Mouse (Mus musculus): ENCODE measurements around the gene Mlycd. TPM values are rescaled to one million over a fixed set of nuclear protein-coding genes. Genes with fewer than 3 reads are reported as not detected.
A peak's percentile ranks its signal among the peaks of the same experiment; 100 is the strongest.

The Mlycd gene
- total and polyA plus RNA-seq, 3 experiments: 4.2 to 12.3 (median 5.1) TPM

GRCm38 (mm10) chr8:119395072-119395950 is 633 bp downstream of the Mlycd start:
- H3K27ac ChIP-seq (ENCODE audit: insufficient read depth, low read depth): no peak overlapping the region
- peaks cover 0 to 14% of the 10 kb centered on the region in 2 experiments for H3K36me3 ChIP-seq (replicated peaks in 1 of 2; ENCODE audit: control insufficient read depth in 1 of 2, insufficient read depth in 1 of 2, low read length in 1 of 2)
- dilution Hi-C loops (cut with MboI; ENCODE audit: extremely low pct_ligation_motif_present, extremely low pct_unique_long_range_greater_than_20kb, low sequenced_read_pairs) (no loop called here), in situ Hi-C loops (cut with MboI; ENCODE audit: low pct_ligation_motif_present, low pct_unique_long_range_greater_than_20kb, low sequenced_read_pairs) (no loop called here)
- H3K9me3 ChIP-seq (replicated peaks; ENCODE audit: low read length): no peaks in the 10 kb centered on the region
- H3K9ac ChIP-seq (ENCODE audit: insufficient read depth, low read depth): peak overlapping the region; percentile 86
- no peaks in the 10 kb centered on the region for H3K79me2 ChIP-seq (replicated peaks; ENCODE audit: control insufficient read depth, extremely low read depth, insufficient read depth, poor library complexity, severe bottlenecking)
- DNase-seq (ENCODE audit: extremely low read depth): peak; percentile 8
- TF ChIP-seq SIN3A (IDR thresholded peaks at IDR 0.05; ENCODE audit: low read length): no peak
- no peak for TF ChIP-seq ETS1 (conservative IDR thresholded peaks at IDR 0.05; ENCODE audit: low read depth, low read length)
- TF ChIP-seq E2F4 (IDR thresholded peaks at IDR 0.05; ENCODE audit: insufficient replicate concordance, low read depth, low read length): no peak
- no peak for TF ChIP-seq GABPA (IDR thresholded peaks at IDR 0.05; ENCODE audit: insufficient replicate concordance, low read depth, low read length)
- TF ChIP-seq RCOR1 (conservative IDR thresholded peaks at IDR 0.05; ENCODE audit: low read depth, low read length): no peak
- no peak for TF ChIP-seq PAX5 (IDR thresholded peaks at IDR 0.05; ENCODE audit: low read length)
- TF ChIP-seq SMC3 (IDR thresholded peaks at IDR 0.05; ENCODE audit: low read depth, low read length): no peak
- no peak for TF ChIP-seq TCF12 (IDR thresholded peaks at IDR 0.05; ENCODE audit: low read depth, low read length)
- TF ChIP-seq BHLHE40 (IDR thresholded peaks at IDR 0.05; ENCODE audit: low read depth, low read length): no peak
- TF ChIP-seq UBTF (IDR thresholded peaks at IDR 0.05; ENCODE audit: low read depth, low read length): no peak
- TF ChIP-seq IRF4 (IDR thresholded peaks at IDR 0.05; ENCODE audit: low read depth, low read length): no peak
- TF ChIP-seq TBP (conservative IDR thresholded peaks at IDR 0.05; ENCODE audit: low read depth, low read length): no peak
- TF ChIP-seq CHD1 (IDR thresholded peaks at IDR 0.05; ENCODE audit: low read depth, low read length): no peak
- H3K27me3 ChIP-seq (replicated peaks): peaks cover 6% of the 10 kb centered on the region
- peak overlapping the region; percentile 64 to 96 (median 86) for H3K4me3 ChIP-seq (replicated peaks in 1 of 3; ENCODE audit: low read depth in 2 of 3, low read length in 2 of 3, poor library complexity in 1 of 3)
- peak overlapping the region; percentile 74 for H3K4me2 ChIP-seq (ENCODE audit: insufficient read depth, low read depth, poor library complexity, severe bottlenecking)
- peaks cover 10 to 13% of the 10 kb centered on the region in 2 experiments; a peak in 3 of 4 replicates for H3K4me1 ChIP-seq (ENCODE audit: control insufficient read depth in 1 of 2, insufficient read depth in 2 of 2)

- H3K27me3 ChIP-seq (replicated peaks): no peaks in the 10 kb centered on the region
- H3K79me2 ChIP-seq (replicated peaks; ENCODE audit: control insufficient read depth, extremely low read depth, insufficient read depth, poor library complexity, severe bottlenecking): no peaks in the 10 kb centered on the region
- H3K36me3 ChIP-seq (replicated peaks in 1 of 2; ENCODE audit: control insufficient read depth in 1 of 2, insufficient read depth in 1 of 2, low read length in 1 of 2): peaks cover 10 to 33% of the 10 kb centered on the region in 2 experiments
- H3K4me2 ChIP-seq (ENCODE audit: insufficient read depth, low read depth, poor library complexity, severe bottlenecking): no peak overlapping the region
- no peak overlapping the region for H3K4me3 ChIP-seq (replicated peaks in 1 of 3; ENCODE audit: low read depth in 2 of 3, low read length in 2 of 3, poor library complexity in 1 of 3)
- DNase-seq (ENCODE audit: extremely low read depth): no peak
- H3K27ac ChIP-seq (ENCODE audit: insufficient read depth, low read depth): no peak overlapping the region
- no peaks in the 10 kb centered on the region for H3K9me3 ChIP-seq (replicated peaks; ENCODE audit: low read length)
- TF ChIP-seq EP300 (IDR thresholded peaks at IDR 0.05; ENCODE audit: low read length) (no peak), CHD2 (IDR thresholded peaks at IDR 0.05; ENCODE audit: low read length) (no peak), TBP (conservative IDR thresholded peaks at IDR 0.05; ENCODE audit: low read depth, low read length) (no peak), USF1 (IDR thresholded peaks at IDR 0.05; ENCODE audit: low read depth, low read length) (no peak), RAD21 (IDR thresholded peaks at IDR 0.05; ENCODE audit: low read depth, low read length) (no peak), JUND (conservative IDR thresholded peaks at IDR 0.05; ENCODE audit: low read depth, low read length) (no peak), HCFC1 (IDR thresholded peaks at IDR 0.05; ENCODE audit: low read depth, low read length) (no peak), PAX5 (IDR thresholded peaks at IDR 0.05; ENCODE audit: low read length) (no peak), MYC (IDR thresholded peaks at IDR 0.05; ENCODE audit: low read depth, low read length) (no peak), MXI1 (IDR thresholded peaks at IDR 0.05; ENCODE audit: low read depth, low read length) (no peak), ZC3H11A (IDR thresholded peaks at IDR 0.05; ENCODE audit: low read depth, low read length) (no peak), USF2 (conservative IDR thresholded peaks at IDR 0.05; ENCODE audit: low read depth, low read length) (no peak), ZMIZ1 (IDR thresholded peaks at IDR 0.05; ENCODE audit: low read depth, low read length) (no peak), ZKSCAN1 (IDR thresholded peaks at IDR 0.05; ENCODE audit: borderline replicate concordance, low read depth, low read length) (no peak), CTCF (conservative IDR thresholded peaks at IDR 0.05 in 1 of 2, IDR thresholded peaks at IDR 0.05 in 1 of 2; ENCODE audit: low read depth in 2 of 2, low read length in 2 of 2) (no peak), MAFK (IDR thresholded peaks at IDR 0.05; ENCODE audit: insufficient replicate concordance, low read length) (no peak)
- in situ Hi-C loops (cut with MboI; ENCODE audit: low pct_ligation_motif_present, low pct_unique_long_range_greater_than_20kb, low sequenced_read_pairs) (no loop called here), dilution Hi-C loops (cut with MboI; ENCODE audit: extremely low pct_ligation_motif_present, extremely low pct_unique_long_range_greater_than_20kb, low sequenced_read_pairs) (no loop called here)
- H3K9ac ChIP-seq (ENCODE audit: insufficient read depth, low read depth): no peak overlapping the region
- H3K4me1 ChIP-seq (ENCODE audit: control insufficient read depth in 1 of 2, insufficient read depth in 2 of 2): peaks cover 10 to 16% of the 10 kb centered on the region in 2 experiments; a peak in 3 of 4 replicates
These were observed 3.9 kb downstream of the Mlycd start for GRCm38 (mm10) chr8:119398558-119398957.
